Mouse (Mus musculus): ENCODE data around the gene Rras. TPM values are rescaled to one million over a fixed set of nuclear protein-coding genes. Genes with fewer than 3 reads are reported as not detected.

The Rras gene
- polyA plus RNA-seq, 2 experiments = 15.4 to 16.3 TPM

GRCm38 (mm10) chr7:45053117-45053930 is 35.6 kb downstream of the Rras start:
- Histone ChIP-seq H3K9ac (replicated peaks) (peak overlapping the region; percentile 74), H3K27me3 (ENCODE audit: control insufficient read depth, insufficient read depth, low read length) (no peaks in the 10 kb centered on the region), H3K9me3 (ENCODE audit: control insufficient read depth, low read length) (no peaks in the 10 kb centered on the region), H3K4me1 (replicated peaks; ENCODE audit: control insufficient read depth in 2 of 2, insufficient read depth in 2 of 2, low read length in 1 of 2) (peaks cover 14% of the 10 kb centered on the region in 2 experiments), H3K27ac (peak overlapping the region; percentile 58), H3K4me3 (ENCODE audit: insufficient read depth in 1 of 2, low read depth in 2 of 2, low read length in 2 of 2) (peak overlapping the region; percentile 65 to 68), H3K4me2 (ENCODE audit: low read depth) (peak overlapping the region; percentile 84), H3K36me3 (replicated peaks; ENCODE audit: control insufficient read depth, insufficient read depth, low read depth) (peaks cover 6% of the 10 kb centered on the region)
- under 1% methylated on average over 32 of the region's 59 CpGs for WGBS (ENCODE audit: insufficient replicate concordance)
- DNase-seq (ENCODE audit: low read depth in 3 of 3, low spot score in 3 of 3) (peak in 1 of 3 experiments; percentile 54), ATAC-seq (ENCODE audit: insufficient read depth) (peak; percentile 47)
- TF ChIP-seq EP300 (IDR thresholded peaks at IDR 0.05; ENCODE audit: low read depth) (no peak), CTCF (IDR thresholded peaks at IDR 0.05; ENCODE audit: low read depth) (no peak)

- Histone ChIP-seq H3K36me3 (replicated peaks; ENCODE audit: control insufficient read depth, insufficient read depth, low read depth) (peaks cover 6% of the 10 kb centered on the region; the same call in 1 of the 2 replicates), H3K27me3 (ENCODE audit: control insufficient read depth, insufficient read depth, low read length) (no peaks in the 10 kb centered on the region), H3K9me3 (ENCODE audit: control insufficient read depth, low read length) (no peaks in the 10 kb centered on the region), H3K9ac (replicated peaks) (peak overlapping the region; percentile 74), H3K4me3 (ENCODE audit: insufficient read depth in 1 of 2, low read depth in 2 of 2, low read length in 2 of 2) (peak overlapping the region; percentile 53 to 68), H3K4me2 (ENCODE audit: low read depth) (peak overlapping the region; percentile 84), H3K27ac (peak overlapping the region; percentile 58), H3K4me1 (replicated peaks; ENCODE audit: control insufficient read depth in 2 of 2, insufficient read depth in 2 of 2, low read length in 1 of 2) (peaks cover 14% of the 10 kb centered on the region in 2 experiments)
- DNase-seq (ENCODE audit: low read depth in 3 of 3, low spot score in 3 of 3) = peak; percentile 91 to 94 (median 93)
- WGBS (ENCODE audit: insufficient replicate concordance) = 1% methylated on average over 33 of the region's 33 CpGs
- peak; percentile 92 for ATAC-seq (ENCODE audit: insufficient read depth)
- no peak for TF ChIP-seq CTCF (IDR thresholded peaks at IDR 0.05; ENCODE audit: low read depth)
These were observed 36.3 kb downstream of the Rras start for GRCm38 (mm10) chr7:45053931-45054510.

GRCm38 (mm10) chr7:45056329-45056971 is 38.7 kb downstream of the Rras start:
- H3K27me3 ChIP-seq (ENCODE audit: control insufficient read depth, insufficient read depth, low read length) = no peaks in the 10 kb centered on the region
- H3K4me2 ChIP-seq (ENCODE audit: low read depth) = no peak overlapping the region
- no peak overlapping the region for H3K27ac ChIP-seq
- no peak overlapping the region for H3K4me3 ChIP-seq (ENCODE audit: insufficient read depth in 1 of 2, low read depth in 2 of 2, low read length in 2 of 2)
- no peak overlapping the region for H3K9ac ChIP-seq (replicated peaks)
- no peaks in the 10 kb centered on the region for H3K9me3 ChIP-seq (ENCODE audit: control insufficient read depth, low read length)
- ATAC-seq (ENCODE audit: insufficient read depth) = no peak
- no peak for DNase-seq (ENCODE audit: low read depth in 3 of 3, low spot score in 3 of 3)
- TF ChIP-seq CTCF (IDR thresholded peaks at IDR 0.05; ENCODE audit: low read depth) (no peak), EP300 (IDR thresholded peaks at IDR 0.05; ENCODE audit: low read depth) (no peak)
- no peaks in the 10 kb centered on the region for H3K36me3 ChIP-seq (replicated peaks; ENCODE audit: control insufficient read depth, insufficient read depth, low read depth)
- H3K4me1 ChIP-seq (replicated peaks; ENCODE audit: control insufficient read depth in 2 of 2, insufficient read depth in 2 of 2, low read length in 1 of 2) = peaks cover 11 to 18% of the 10 kb centered on the region in 2 experiments
- 62% methylated on average over 14 of the region's 14 CpGs for WGBS (ENCODE audit: insufficient replicate concordance)

GRCm38 (mm10) chr7:45056972-45057348 is 39.2 kb downstream of the Rras start:
- no peak overlapping the region for H3K9ac ChIP-seq (replicated peaks)
- no peak overlapping the region for H3K4me3 ChIP-seq (ENCODE audit: insufficient read depth in 1 of 2, low read depth in 2 of 2, low read length in 2 of 2)
- no peaks in the 10 kb centered on the region for H3K9me3 ChIP-seq (ENCODE audit: control insufficient read depth, low read length)
- H3K4me1 ChIP-seq (replicated peaks; ENCODE audit: control insufficient read depth in 2 of 2, insufficient read depth in 2 of 2, low read length in 1 of 2) = peaks cover 12 to 15% of the 10 kb centered on the region in 2 experiments
- no peak overlapping the region for H3K27ac ChIP-seq
- no peak for DNase-seq (ENCODE audit: low read depth in 3 of 3, low spot score in 3 of 3)
- no peak for ATAC-seq (ENCODE audit: insufficient read depth)
- no peak for TF ChIP-seq CTCF (IDR thresholded peaks at IDR 0.05; ENCODE audit: low read depth)
- TF ChIP-seq EP300 (IDR thresholded peaks at IDR 0.05; ENCODE audit: low read depth) = no peak
- no peaks in the 10 kb centered on the region for H3K36me3 ChIP-seq (replicated peaks; ENCODE audit: control insufficient read depth, insufficient read depth, low read depth)
- no peak overlapping the region for H3K4me2 ChIP-seq (ENCODE audit: low read depth)
- no peaks in the 10 kb centered on the region for H3K27me3 ChIP-seq (ENCODE audit: control insufficient read depth, insufficient read depth, low read length)

All from liver, embryonic 14.5 days (tissue).